Mouse (Mus musculus) lung, postnatal 0 days (tissue): ENCODE data around the gene Lypd3.

Experiments
- CTCF ChIP-seq: IDR thresholded peaks from 2 replicates; pipeline ENCODE4 v1.5.1; 2016; ENCODE audit warnings: antibody characterized with exemption, mild to moderate bottlenecking
- EP300 ChIP-seq: IDR thresholded peaks from 2 replicates; pipeline ENCODE4 v1.6.1; 2016; ENCODE audit warnings: antibody characterized with exemption, mild to moderate bottlenecking, control low read depth

- TF ChIP-seq CTCF (peak; percentile 9; the same call in 1 of the 2 replicates), EP300 (no peak)
Measured at GRCm38 (mm10) chr7:24619671-24620397, 16.5 kb upstream of the Lypd3 start.
